Mouse (Mus musculus) liver, embryonic 16.5 days (tissue): ENCODE data around the gene Creb5. TPM values are rescaled to one million over a fixed set of nuclear protein-coding genes. Genes with fewer than 3 reads are reported as not detected.

Experiments used
- ATAC-seq: fragments of 200-750 bp; cut with Nextera tagmentation; 2 replicates; pipeline ENCODE4 v1.8.0; 2017; ENCODE audit warnings: low read depth, mild to moderate bottlenecking, moderate number of reproducible peaks, moderate library complexity
- H3K27ac ChIP-seq: fragments of 300-500 bp; sonication (generic); 2 replicates; pipeline ENCODE4 v1.5.1; 2014; ENCODE audit warnings: mild to moderate bottlenecking, low read length
- H3K27me3 ChIP-seq: fragments of 300-500 bp; sonication (generic); 2 replicates; pipeline ENCODE4 v1.6.1; 2014; ENCODE audit warnings: low read depth, low read length, mixed read lengths; ENCODE audit not compliant: control insufficient read depth, insufficient read depth
- H3K36me3 ChIP-seq: fragments of 300-500 bp; sonication (generic); 2 replicates; pipeline ENCODE4 v1.6.1; 2014; ENCODE audit warnings: mild to moderate bottlenecking; ENCODE audit not compliant: control insufficient read depth, insufficient read depth
- H3K4me1 ChIP-seq: fragments of 300-500 bp; sonication (generic); 2 replicates; pipeline ENCODE4 v1.6.1; 2014; ENCODE audit warnings: low read depth, low read length, mixed read lengths; ENCODE audit not compliant: control insufficient read depth
- H3K4me2 ChIP-seq: fragments of 300-500 bp; sonication (generic); 2 replicates; pipeline ENCODE4 v1.6.1; 2014; ENCODE audit warnings: low read depth, low read length, mixed read lengths
- H3K4me3 ChIP-seq: fragments of 300-500 bp; sonication (generic); 2 replicates; pipeline ENCODE4 v1.5.1; 2014; ENCODE audit warnings: low read depth, mild to moderate bottlenecking, low read length
- H3K9ac ChIP-seq: fragments of 300-500 bp; sonication (generic); 2 replicates; pipeline ENCODE4 v1.6.1; 2014; ENCODE audit warnings: low read depth, low read length
- H3K9me3 ChIP-seq: fragments of 300-500 bp; sonication (generic); replicated peaks from 2 replicates; pipeline ENCODE4 v1.6.1; 2016; ENCODE audit warnings: low read length; ENCODE audit not compliant: control insufficient read depth
- WGBS: fragments of 180-500 bp; shearing (Covaris S2); extraction: QIAGEN DNeasy Blood & Tissue Kit; methylation state at CpG from one replicate; pipeline ENCODE4 v1.1.7; 2014; ENCODE audit not compliant: insufficient replicate concordance; 5-methylcytosine and 5-hydroxymethylcytosine counted together
- polyA plus RNA-seq: library from polyadenylated mRNA; unstranded; fragments of >200 nt; fragmentation: Nextera tagmentation; extraction: Ambion mirVana; gene quantifications from 2 replicates; pipeline ENCODE4 v1.2.1, GENCODE M21; 2015

The Creb5 gene
- polyA plus RNA-seq, 1 experiment from 2014 or later, result 0.24 TPM

- ATAC-seq, result no peak
- H3K9me3 ChIP-seq, result no peaks in the 10 kb centered on the region
- 58% methylated on average over 5 of the region's 5 CpGs for WGBS
- no peaks in the 10 kb centered on the region for H3K27me3 ChIP-seq
- H3K9ac ChIP-seq, result no peak overlapping the region
- H3K27ac ChIP-seq, result no peak overlapping the region
- H3K4me3 ChIP-seq, result no peak overlapping the region
- H3K4me2 ChIP-seq, result no peak overlapping the region
- no peaks in the 10 kb centered on the region for H3K36me3 ChIP-seq
- no peaks in the 10 kb centered on the region for H3K4me1 ChIP-seq
These were observed 379.4 kb downstream of the Creb5 start for GRCm38 (mm10) chr6:53666503-53666902.

- Histone ChIP-seq H3K27ac (no peak overlapping the region), H3K36me3 (no peaks in the 10 kb centered on the region), H3K27me3 (no peaks in the 10 kb centered on the region), H3K4me1 (no peaks in the 10 kb centered on the region), H3K9me3 (no peaks in the 10 kb centered on the region), H3K9ac (no peak overlapping the region), H3K4me2 (no peak overlapping the region), H3K4me3 (no peak overlapping the region)
- whole genome bisulfite sequencing, result 52% methylated on average over 1 of the region's 1 CpGs
- no peak for ATAC-seq
These were observed 391.2 kb downstream of the Creb5 start for GRCm38 (mm10) chr6:53678307-53678706.

- no peak for ATAC-seq
These were observed 393.0 kb downstream of the Creb5 start for GRCm38 (mm10) chr6:53680046-53680445.

GRCm38 (mm10) chr6:53684416-53684815, 397.3 kb downstream of the Creb5 start:
- H3K27ac ChIP-seq, result no peak overlapping the region

More at GRCm38 (mm10) chr6:53680046-53680445, 393.0 kb downstream of the Creb5 start:
- Histone ChIP-seq H3K27ac (no peak overlapping the region), H3K9me3 (no peaks in the 10 kb centered on the region), H3K4me1 (no peaks in the 10 kb centered on the region), H3K36me3 (no peaks in the 10 kb centered on the region), H3K4me3 (no peak overlapping the region), H3K9ac (no peak overlapping the region), H3K27me3 (no peaks in the 10 kb centered on the region), H3K4me2 (no peak overlapping the region)
- 74% methylated on average over 8 of the region's 8 CpGs for WGBS

GRCm38 (mm10) chr6:53685323-53685722, 398.3 kb downstream of the Creb5 start:
- Histone ChIP-seq H3K4me3 (no peak overlapping the region), H3K36me3 (no peaks in the 10 kb centered on the region), H3K4me2 (no peak overlapping the region), H3K27ac (no peak overlapping the region), H3K4me1 (no peaks in the 10 kb centered on the region), H3K27me3 (no peaks in the 10 kb centered on the region), H3K9me3 (no peaks in the 10 kb centered on the region), H3K9ac (no peak overlapping the region)
- 73% methylated on average over 14 of the region's 14 CpGs for WGBS
- ATAC-seq, result no peak

More at GRCm38 (mm10) chr6:53684416-53684815, 397.3 kb downstream of the Creb5 start:
- Histone ChIP-seq H3K27me3 (no peaks in the 10 kb centered on the region), H3K4me3 (no peak overlapping the region), H3K9me3 (no peaks in the 10 kb centered on the region), H3K36me3 (no peaks in the 10 kb centered on the region), H3K4me1 (no peaks in the 10 kb centered on the region), H3K4me2 (no peak overlapping the region), H3K9ac (no peak overlapping the region)
- WGBS, result 35% methylated on average over 2 of the region's 2 CpGs
- ATAC-seq, result no peak

- no peaks in the 10 kb centered on the region for H3K9me3 ChIP-seq
- H3K36me3 ChIP-seq, result no peaks in the 10 kb centered on the region
- H3K4me2 ChIP-seq, result no peak overlapping the region
- 53% methylated on average over 7 of the region's 7 CpGs for WGBS
- H3K27me3 ChIP-seq, result no peaks in the 10 kb centered on the region
- no peak overlapping the region for H3K4me3 ChIP-seq
- H3K4me1 ChIP-seq, result no peaks in the 10 kb centered on the region
- ATAC-seq, result no peak
- no peak overlapping the region for H3K9ac ChIP-seq
- no peak overlapping the region for H3K27ac ChIP-seq
These were observed 401.9 kb downstream of the Creb5 start for GRCm38 (mm10) chr6:53688762-53689477.

- 57% methylated on average over 1 of the region's 1 CpGs for whole genome bisulfite sequencing
- Histone ChIP-seq H3K9ac (no peak overlapping the region), H3K27ac (no peak overlapping the region), H3K27me3 (no peaks in the 10 kb centered on the region), H3K4me2 (no peak overlapping the region), H3K36me3 (no peaks in the 10 kb centered on the region), H3K9me3 (no peaks in the 10 kb centered on the region), H3K4me3 (no peak overlapping the region), H3K4me1 (no peaks in the 10 kb centered on the region)
- no peak for ATAC-seq
These were observed 403.9 kb downstream of the Creb5 start for GRCm38 (mm10) chr6:53691006-53691405.

- 69% methylated on average over 9 of the region's 9 CpGs for WGBS
- H3K9me3 ChIP-seq, result no peaks in the 10 kb centered on the region
- H3K4me1 ChIP-seq, result no peaks in the 10 kb centered on the region
- H3K9ac ChIP-seq, result no peak overlapping the region
- H3K27me3 ChIP-seq, result no peaks in the 10 kb centered on the region
- H3K27ac ChIP-seq, result no peak overlapping the region
- ATAC-seq, result no peak
- no peak overlapping the region for H3K4me3 ChIP-seq
- no peaks in the 10 kb centered on the region for H3K36me3 ChIP-seq
- H3K4me2 ChIP-seq, result no peak overlapping the region
These were observed 408.1 kb downstream of the Creb5 start for GRCm38 (mm10) chr6:53695216-53695615.

- H3K9ac ChIP-seq, result no peak overlapping the region
- H3K36me3 ChIP-seq, result no peaks in the 10 kb centered on the region
- no peak overlapping the region for H3K4me2 ChIP-seq
- H3K9me3 ChIP-seq, result no peaks in the 10 kb centered on the region
- no peaks in the 10 kb centered on the region for H3K27me3 ChIP-seq
- WGBS, result 57% methylated on average over 6 of the region's 6 CpGs
- H3K4me3 ChIP-seq, result no peak overlapping the region
- no peak overlapping the region for H3K27ac ChIP-seq
- no peak for ATAC-seq
- no peaks in the 10 kb centered on the region for H3K4me1 ChIP-seq
These were observed 409.4 kb downstream of the Creb5 start for GRCm38 (mm10) chr6:53696471-53696870.
